Comparison of ENCODE assay signal across 9 mouse cellular contexts in genomic region chr8:72160007-72160406, GRCm38 (mm10). TPM values are rescaled to one million over a fixed set of nuclear protein-coding genes. Genes with fewer than 3 reads are reported as not detected.
DNase-seq lines count a peak whose midpoint lies in the region; ATAC-seq and TF ChIP-seq lines count a peak whose summit lies in the region.
"Had no signal": no experiment of that assay in that cellular context is flagged by ENCODE, and none has a peak within 500 bp of the region (broad histone marks: within the 10 kb centered on the region; RNA-seq: fewer than 3 reads in every experiment).

No protein-coding gene starts in this region.

- H3K79me2 ChIP-seq in myocyte (ENCODE audit: control insufficient read depth, insufficient read depth) = peaks cover 32% of the 10 kb centered on the region

- 72% methylated on average over 3 of the region's 3 CpGs for WGBS in kidney, embryonic 14.5 days
- WGBS in hindbrain, embryonic 14.5 days = 78% methylated on average over 3 of the region's 3 CpGs

- peaks cover 13% of the 10 kb centered on the region; the same call in 1 of the 2 replicates for H3K36me3 ChIP-seq in kidney, embryonic 14.5 days (ENCODE audit: control insufficient read depth, insufficient read depth, low read length)
- peaks cover 54% of the 10 kb centered on the region for H3K36me3 ChIP-seq in G1E (replicated peaks)
- no peaks in the 10 kb centered on the region; the same call in 1 of the 2 replicates for H3K36me3 ChIP-seq in hindbrain, embryonic 14.5 days (replicated peaks; ENCODE audit: control insufficient read depth, insufficient read depth)
- no peaks in the 10 kb centered on the region for H3K36me3 ChIP-seq in myocyte (ENCODE audit: control insufficient read depth, insufficient read depth)

- no peak for ATAC-seq in kidney, embryonic 14.5 days (ENCODE audit: low FRiP score, low TSS enrichment)
- no peak for ATAC-seq in G1E (ENCODE audit: extremely low read depth, insufficient number of reproducible peaks, low FRiP score, poor library complexity, severe bottlenecking)
- ATAC-seq in hindbrain, embryonic 14.5 days (ENCODE audit: low FRiP score) = no peak

- peak overlapping the region; percentile 58 for H3K4me2 ChIP-seq in kidney, embryonic 14.5 days (replicated peaks; ENCODE audit: low read depth, low read length)
- H3K4me2 ChIP-seq in hindbrain, embryonic 14.5 days (replicated peaks) = peak overlapping the region; percentile 72
- peak overlapping the region; percentile 74 for H3K4me2 ChIP-seq in myocyte (ENCODE audit: low read depth)

- H3ac ChIP-seq in myocyte (ENCODE audit: control insufficient read depth, insufficient read length) = no peak overlapping the region

- TF ChIP-seq POLR2A in myocyte (IDR thresholded peaks at IDR 0.05; ENCODE audit: insufficient read length, low read depth) = no peak

- no peaks in the 10 kb centered on the region for H3K27me3 ChIP-seq in kidney, embryonic 14.5 days (ENCODE audit: control insufficient read depth, insufficient read depth, low read length)
- H3K27me3 ChIP-seq in G1E (ENCODE audit: insufficient read depth, low read length) (no peaks in the 10 kb centered on the region), myocyte (ENCODE audit: control insufficient read depth, insufficient read depth, insufficient read length) (no peaks in the 10 kb centered on the region)
- no peaks in the 10 kb centered on the region for H3K27me3 ChIP-seq in hindbrain, embryonic 14.5 days (ENCODE audit: control insufficient read depth, insufficient read depth, low read length)

- no peak for TF ChIP-seq CTCF in G1E (IDR thresholded peaks at IDR 0.05; ENCODE audit: low read depth, low read length)

- no peaks in the 10 kb centered on the region for H3K9me3 ChIP-seq in kidney, embryonic 14.5 days (ENCODE audit: control insufficient read depth, low read length)
- no peaks in the 10 kb centered on the region for H3K9me3 ChIP-seq in G1E (replicated peaks)
- no peaks in the 10 kb centered on the region for H3K9me3 ChIP-seq in hindbrain, embryonic 14.5 days (ENCODE audit: control insufficient read depth, low read length)

- H3K9ac ChIP-seq in kidney, embryonic 14.5 days (ENCODE audit: low read depth, low read length) = peak overlapping the region; percentile 53; the same call in 1 of the 2 replicates
- peak overlapping the region; percentile 61; the same call in 1 of the 2 replicates for H3K9ac ChIP-seq in hindbrain, embryonic 14.5 days

- peak overlapping the region; percentile 98 for H3K4me3 ChIP-seq in kidney, embryonic 14.5 days (ENCODE audit: low read length)
- peak overlapping the region; percentile 87 for H3K4me3 ChIP-seq in G1E (ENCODE audit: low read depth, low read length)
- H3K4me3 ChIP-seq in hindbrain, embryonic 14.5 days (replicated peaks; ENCODE audit: low read length) = peak overlapping the region; percentile 42
- peak overlapping the region; percentile 60 for H3K4me3 ChIP-seq in myocyte

- H3K27ac ChIP-seq in kidney, embryonic 14.5 days (ENCODE audit: low read depth, low read length) = no peak overlapping the region
- no peak overlapping the region; the same call in 1 of the 2 replicates for H3K27ac ChIP-seq in hindbrain, embryonic 14.5 days

- H3K4me1 ChIP-seq in kidney, embryonic 14.5 days (ENCODE audit: control insufficient read depth, insufficient read depth, low read length) = peaks cover 15% of the 10 kb centered on the region
- H3K4me1 ChIP-seq in G1E (ENCODE audit: insufficient read depth, low read depth, low read length) = peaks cover 47% of the 10 kb centered on the region
- peaks cover 22% of the 10 kb centered on the region for H3K4me1 ChIP-seq in hindbrain, embryonic 14.5 days (replicated peaks; ENCODE audit: control insufficient read depth, insufficient read depth, low read length)

- no peak for DNase-seq in kidney, postnatal 14 days
- no peak for DNase-seq in G1E (ENCODE audit: low spot score)
- DNase-seq in hindbrain, embryonic 14.5 days (ENCODE audit: low spot score) = no peak
- DNase-seq in urinary bladder, postnatal 10 days (ENCODE audit: low spot score) = no peak
- no peak for DNase-seq in right cerebral cortex, postnatal 25 days
- DNase-seq in cerebellum, adult 8-10 months = no peak

TF ChIP-seq in myocyte, 11 proteins besides CTCF, POLR2A, EP300 and RAD21:
- no peak for TF ChIP-seq POLR2AphosphoS2 (IDR thresholded peaks at IDR 0.05; ENCODE audit: insufficient read length, low read depth)
- no peak for TF ChIP-seq MYOD1 (IDR thresholded peaks at IDR 0.05; ENCODE audit: control insufficient read depth in 1 of 3, insufficient read length in 2 of 3, low read depth in 2 of 3)
- no peak for TF ChIP-seq MYOG (IDR thresholded peaks at IDR 0.05; ENCODE audit: control insufficient read depth in 1 of 3, insufficient read depth in 1 of 3, insufficient read length in 2 of 3, low read depth in 2 of 3)
- TF ChIP-seq USF1 (IDR thresholded peaks at IDR 0.05; ENCODE audit: low read depth) = no peak
- no peak for TF ChIP-seq TCF12 (IDR thresholded peaks at IDR 0.05; ENCODE audit: insufficient read depth, poor library complexity, severe bottlenecking)
- TF ChIP-seq MAX (IDR thresholded peaks at IDR 0.05; ENCODE audit: low read depth) = no peak
- TF ChIP-seq SRF (IDR thresholded peaks at IDR 0.05; ENCODE audit: control insufficient read depth, insufficient read length, low read depth) = no peak
- no peak for TF ChIP-seq CEBPB (IDR thresholded peaks at IDR 0.05; ENCODE audit: insufficient read depth, poor library complexity, severe bottlenecking)
- TF ChIP-seq TCF3 (IDR thresholded peaks at IDR 0.05; ENCODE audit: insufficient read length, low read depth) = no peak
- no peak for TF ChIP-seq REST (IDR thresholded peaks at IDR 0.05; ENCODE audit: insufficient read depth, insufficient read length)

RNA-seq across cellular contexts. Expression of gene Rab8a, which starts 1.0 kb away (rescaled TPM):
- 88.9 and 96.1 TPM in 2 replicates for polyA plus RNA-seq in kidney, embryonic 14.5 days (2014; fragmentation: Nextera tagmentation; extraction: Ambion mirVana)
- 63.9 and 77.0 TPM in 2 replicates for total RNA-seq in G1E (2014; fragmentation: Nextera tagmentation)
- total RNA-seq in G1E (2017) = 418 and 431 TPM in 2 replicates
- polyA plus RNA-seq in G1E (2012) = 51.8 and 63.6 TPM in 2 replicates
- 60.4 and 68.9 TPM in 2 replicates for polyA plus RNA-seq in hindbrain, embryonic 14.5 days (2014; fragmentation: Nextera tagmentation; extraction: Ambion mirVana)
- polyA plus RNA-seq in myocyte (2012; fragmentation: generic; extraction: Trizol) = 84.3 TPM

RNA-seq across cellular contexts. Expression of gene Tpm4, which starts 25.2 kb away (rescaled TPM):
- 699 and 718 TPM in 2 replicates for polyA plus RNA-seq in kidney, embryonic 14.5 days (2014; fragmentation: Nextera tagmentation; extraction: Ambion mirVana)
- not detected in 2 replicates for total RNA-seq in G1E (2014; fragmentation: Nextera tagmentation)
- total RNA-seq in G1E (2017) = 2.2 and 2.7 TPM in 2 replicates
- 0.03 and 0.04 TPM in 2 replicates for polyA plus RNA-seq in G1E (2012)
- polyA plus RNA-seq in hindbrain, embryonic 14.5 days (2014; fragmentation: Nextera tagmentation; extraction: Ambion mirVana) = 177 and 186 TPM in 2 replicates
- 205 TPM for polyA plus RNA-seq in myocyte (2012; fragmentation: generic; extraction: Trizol)

RNA-seq across cellular contexts. Expression of gene Hsh2d, which starts 29.4 kb away (rescaled TPM):
- not detected in 2 replicates for polyA plus RNA-seq in kidney, embryonic 14.5 days (2014; fragmentation: Nextera tagmentation; extraction: Ambion mirVana)
- total RNA-seq in G1E (2014; fragmentation: Nextera tagmentation) (1.6 TPM in 1 of 2 replicates, not detected in the other), G1E (2017) (0.16 and 0.35 TPM in 2 replicates)
- polyA plus RNA-seq in G1E (2012) (1.5 and 2.2 TPM in 2 replicates), myocyte (2012; fragmentation: generic; extraction: Trizol) (not detected)
- polyA plus RNA-seq in hindbrain, embryonic 14.5 days (2014; fragmentation: Nextera tagmentation; extraction: Ambion mirVana) = not detected in 2 replicates

RNA-seq across cellular contexts. Expression of gene Cib3, which starts 52.6 kb away (rescaled TPM):
- polyA plus RNA-seq in kidney, embryonic 14.5 days (2014; fragmentation: Nextera tagmentation; extraction: Ambion mirVana) = not detected in 2 replicates
- total RNA-seq in G1E (2014; fragmentation: Nextera tagmentation) = not detected in 2 replicates
- total RNA-seq in G1E (2017) = 0.23 TPM in 1 of 2 replicates, not detected in the other
- polyA plus RNA-seq in G1E (2012) = not detected in 2 replicates
- not detected in 2 replicates for polyA plus RNA-seq in hindbrain, embryonic 14.5 days (2014; fragmentation: Nextera tagmentation; extraction: Ambion mirVana)
- polyA plus RNA-seq in myocyte (2012; fragmentation: generic; extraction: Trizol) = not detected
- polyA plus RNA-seq: small intestine, adult 2 months had no signal

RNA-seq across cellular contexts. Expression of gene Olfr374, which starts 53.2 kb away (rescaled TPM):
- 0.10 TPM in 1 of 2 replicates, not detected in the other for polyA plus RNA-seq in kidney, embryonic 14.5 days (2014; fragmentation: Nextera tagmentation; extraction: Ambion mirVana)
- not detected in 2 replicates for total RNA-seq in G1E (2014; fragmentation: Nextera tagmentation)
- total RNA-seq in G1E (2017) = 0.12 and 0.22 TPM in 2 replicates
- not detected in 2 replicates for polyA plus RNA-seq in G1E (2012)
- not detected in 2 replicates for polyA plus RNA-seq in hindbrain, embryonic 14.5 days (2014; fragmentation: Nextera tagmentation; extraction: Ambion mirVana)
- not detected for polyA plus RNA-seq in myocyte (2012; fragmentation: generic; extraction: Trizol)
- polyA plus RNA-seq: small intestine, adult 2 months had no signal

Comparison
In these comparisons a context has a peak if more than half of its experiments do, and no peak if none do; other contexts are left out.
1. H3K4me3 ChIP-seq: peak in every context shown above with its lines; median percentile 98 in kidney, embryonic 14.5 days; 87 in G1E; 60 in myocyte; 42 in hindbrain, embryonic 14.5 days.
2. RNA of gene Tpm4, which starts 25.2 kb away (polyA plus RNA-seq): 699 to 718 TPM in kidney, embryonic 14.5 days, 205 TPM in myocyte (single experiment) and 177 to 186 TPM in hindbrain, embryonic 14.5 days; 0.03 to 0.04 TPM in G1E; every median in the first group is over 100 times any median in the second.
3. Peak in every context shown above with its lines, with median percentiles within 50 percentile points of each other: H3K4me2 ChIP-seq.